Mouse (Mus musculus) hindbrain, embryonic 14.5 days (tissue): Measurements from ENCODE around the gene Cda. TPM values are rescaled to one million over a fixed set of nuclear protein-coding genes. Genes with fewer than 3 reads are reported as not detected.

ENCODE experiments used
- ATAC-seq: fragments of 200-750 bp; cut with Nextera tagmentation; 2 replicates; pipeline ENCODE4 v1.8.0; 2017; ENCODE audit warnings: moderate number of reproducible peaks, mild to moderate bottlenecking, moderate TSS enrichment, moderate library complexity; ENCODE audit not compliant: low FRiP score
- DNase-seq: peaks from one replicate; pipeline ENCODE4 v3.0.0-alpha.2; 2015; ENCODE audit warnings: low spot score
- H3K27ac ChIP-seq: fragments of 300-500 bp; sonication (generic); 2 replicates; pipeline ENCODE4 v1.5.1; 2014; ENCODE audit warnings: mild to moderate bottlenecking, moderate library complexity
- H3K27me3 ChIP-seq: fragments of 300-500 bp; sonication (generic); 2 replicates; pipeline ENCODE4 v1.6.1; 2014; ENCODE audit warnings: mild to moderate bottlenecking, low read length, mixed read lengths; ENCODE audit not compliant: control insufficient read depth, insufficient read depth
- H3K36me3 ChIP-seq: fragments of 300-500 bp; sonication (generic); replicated peaks from 2 replicates; pipeline ENCODE4 v1.6.1; 2014; ENCODE audit not compliant: control insufficient read depth, insufficient read depth
- H3K4me1 ChIP-seq: fragments of 300-500 bp; sonication (generic); replicated peaks from 2 replicates; pipeline ENCODE4 v1.6.1; 2014; ENCODE audit warnings: antibody characterized with exemption, low read length, mixed read lengths; ENCODE audit not compliant: control insufficient read depth, insufficient read depth
- H3K4me2 ChIP-seq: fragments of 300-500 bp; sonication (generic); replicated peaks from 2 replicates; pipeline ENCODE4 v1.6.1; 2014; ENCODE audit warnings: mild to moderate bottlenecking, moderate library complexity
- H3K4me3 ChIP-seq: fragments of 300-500 bp; sonication (generic); replicated peaks from 2 replicates; pipeline ENCODE4 v1.5.1; 2014; ENCODE audit warnings: mild to moderate bottlenecking, low read length
- H3K9ac ChIP-seq: fragments of 300-500 bp; sonication (generic); 2 replicates; pipeline ENCODE4 v1.6.1; 2014
- H3K9me3 ChIP-seq: fragments of 300-500 bp; sonication (generic); 2 replicates; pipeline ENCODE4 v1.6.1; 2016; ENCODE audit warnings: low read length; ENCODE audit not compliant: control insufficient read depth
- WGBS: fragments of 180-500 bp; shearing (Covaris S2); extraction: QIAGEN DNeasy Blood & Tissue Kit; methylation state at CpG from one replicate; pipeline ENCODE4 v1.1.7; 2014; 5-methylcytosine and 5-hydroxymethylcytosine counted together
- polyA plus RNA-seq: library from polyadenylated mRNA; unstranded; fragments of >200 nt; fragmentation: Nextera tagmentation; extraction: Ambion mirVana; gene quantifications from 2 replicates; pipeline ENCODE4 v1.2.1, GENCODE M21; 2014

Cda gene
- polyA plus RNA-seq, 1 experiment from 2014 or later = 6.4 TPM

- Histone ChIP-seq H3K9me3 (no peaks in the 10 kb centered on the region), H3K4me2 (no peak overlapping the region), H3K27me3 (no peaks in the 10 kb centered on the region), H3K4me3 (no peak overlapping the region), H3K9ac (no peak overlapping the region), H3K4me1 (peaks cover 13% of the 10 kb centered on the region), H3K27ac (no peak overlapping the region), H3K36me3 (peaks cover 79% of the 10 kb centered on the region)
- no peak for ATAC-seq
- 93% methylated on average over 19 of the region's 19 CpGs for WGBS
- DNase-seq = no peak
Measured at GRCm38 (mm10) chr4:138310311-138310910, 57.4 kb downstream of the Cda start.

- Histone ChIP-seq H3K9me3 (no peaks in the 10 kb centered on the region), H3K4me3 (no peak overlapping the region), H3K4me1 (peaks cover 25% of the 10 kb centered on the region), H3K27me3 (no peaks in the 10 kb centered on the region), H3K9ac (no peak overlapping the region), H3K36me3 (peaks cover 52% of the 10 kb centered on the region), H3K27ac (no peak overlapping the region), H3K4me2 (no peak overlapping the region)
- DNase-seq (no peak), ATAC-seq (no peak)
- WGBS = 87% methylated on average over 12 of the region's 12 CpGs
Measured at GRCm38 (mm10) chr4:138307739-138308138, 60.1 kb downstream of the Cda start.

GRCm38 (mm10) chr4:138307025-138307424 lies 60.8 kb downstream of the Cda start:
- Histone ChIP-seq H3K27ac (no peak overlapping the region), H3K36me3 (peaks cover 45% of the 10 kb centered on the region), H3K27me3 (no peaks in the 10 kb centered on the region), H3K9me3 (no peaks in the 10 kb centered on the region), H3K4me1 (peaks cover 25% of the 10 kb centered on the region), H3K9ac (no peak overlapping the region), H3K4me2 (no peak overlapping the region), H3K4me3 (no peak overlapping the region)
- ATAC-seq (no peak), DNase-seq (no peak)
- WGBS = 74% methylated on average over 3 of the region's 3 CpGs

- H3K9ac ChIP-seq = peak within 1 kb of the TSS; percentile 83
- peak within 1 kb of the TSS; percentile 84 for H3K4me2 ChIP-seq
- under 1% methylated on average over 60 of the region's 64 CpGs for WGBS
- H3K27me3 ChIP-seq = no peaks in the 10 kb centered on the region
- peaks cover 22% of the 10 kb centered on the region for H3K36me3 ChIP-seq
- ATAC-seq (peak; percentile 98), DNase-seq (peak; percentile 99)
- H3K27ac ChIP-seq = peak within 1 kb of the TSS; percentile 74
- H3K4me1 ChIP-seq = peaks cover 25% of the 10 kb centered on the region
- no peaks in the 10 kb centered on the region for H3K9me3 ChIP-seq
- peak within 1 kb of the TSS; percentile 76 for H3K4me3 ChIP-seq
Measured at GRCm38 (mm10) chr4:138304340-138305104, 63.3 kb downstream of the Cda start, which contains the start of gene Ddost. Gene Ddost (plus strand): TSS chr4:138304730.

- H3K4me2 ChIP-seq = peak overlapping the region; percentile 78
- H3K27me3 ChIP-seq = no peaks in the 10 kb centered on the region
- H3K4me1 ChIP-seq = peaks cover 25% of the 10 kb centered on the region
- DNase-seq (no peak), ATAC-seq (no peak)
- WGBS = 19% methylated on average over 18 of the region's 18 CpGs
- peak overlapping the region; percentile 68 for H3K9ac ChIP-seq
- H3K9me3 ChIP-seq = no peaks in the 10 kb centered on the region
- H3K4me3 ChIP-seq = peak overlapping the region; percentile 76
- peak overlapping the region; percentile 74 for H3K27ac ChIP-seq
- peaks cover 14% of the 10 kb centered on the region for H3K36me3 ChIP-seq
Measured at GRCm38 (mm10) chr4:138303742-138304141, 64.0 kb downstream of the Cda start.

DNA sequence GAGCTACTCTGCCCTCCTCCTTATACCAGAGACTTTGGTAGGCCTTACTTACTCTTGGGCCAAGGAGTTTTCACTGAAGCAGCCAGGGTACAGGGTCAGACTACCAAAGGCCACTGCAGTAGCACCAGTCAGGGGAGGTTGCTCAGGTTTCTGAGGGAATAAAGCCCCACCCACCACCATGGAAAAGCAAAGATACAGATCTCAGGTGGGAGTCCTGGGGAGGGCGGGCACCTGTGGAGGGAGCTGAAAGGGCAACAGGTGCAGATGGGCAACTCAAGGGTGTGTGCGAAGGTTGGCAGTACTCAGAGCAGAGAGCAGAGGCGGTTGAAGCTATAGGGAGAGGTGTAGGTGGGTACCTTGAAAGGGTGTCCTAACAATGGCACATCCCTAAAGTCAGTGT lies 64.8 kb downstream of the Cda start:
- H3K27me3 ChIP-seq = no peaks in the 10 kb centered on the region
- no peak overlapping the region for H3K9ac ChIP-seq
- no peak overlapping the region for H3K4me2 ChIP-seq
- H3K36me3 ChIP-seq = peaks cover 8% of the 10 kb centered on the region
- 97% methylated on average over 3 of the region's 3 CpGs for WGBS
- no peak overlapping the region for H3K4me3 ChIP-seq
- peaks cover 25% of the 10 kb centered on the region for H3K4me1 ChIP-seq
- no peaks in the 10 kb centered on the region for H3K9me3 ChIP-seq
- ATAC-seq (no peak), DNase-seq (no peak)
- H3K27ac ChIP-seq = no peak overlapping the region

- WGBS = 88% methylated on average over 10 of the region's 10 CpGs
- H3K27ac ChIP-seq = no peak overlapping the region
Measured at GRCm38 (mm10) chr4:138301271-138301780, 66.5 kb downstream of the Cda start.

GRCm38 (mm10) chr4:138293949-138294550 lies 73.7 kb downstream of the Cda start:
- WGBS = 78% methylated on average over 7 of the region's 14 CpGs
- Histone ChIP-seq H3K27ac (peak overlapping the region; percentile 91), H3K27me3 (no peaks in the 10 kb centered on the region), H3K9ac (0 out of 2 replicates have a peak overlapping the region, but pooled peaks have one; percentile 17), H3K4me3 (no peak overlapping the region), H3K36me3 (no peaks in the 10 kb centered on the region), H3K4me2 (peak overlapping the region; percentile 19; the same call in 1 of the 2 replicates), H3K4me1 (no peaks in the 10 kb centered on the region), H3K9me3 (no peaks in the 10 kb centered on the region)
- ATAC-seq (peak; percentile 43), DNase-seq (no peak)

More at GRCm38 (mm10) chr4:138301271-138301780, 66.5 kb downstream of the Cda start:
- H3K4me3 ChIP-seq = no peak overlapping the region
- ATAC-seq = no peak
- DNase-seq = no peak
- no peak overlapping the region for H3K4me2 ChIP-seq
- no peaks in the 10 kb centered on the region for H3K9me3 ChIP-seq
- no peaks in the 10 kb centered on the region; the same call in 1 of the 2 replicates for H3K36me3 ChIP-seq
- H3K27me3 ChIP-seq = no peaks in the 10 kb centered on the region
- peaks cover 19% of the 10 kb centered on the region for H3K4me1 ChIP-seq
- H3K9ac ChIP-seq = no peak overlapping the region
